Mouse (Mus musculus) MEL (cell line): Measurements from ENCODE around the gene Klf2. TPM values are rescaled to one million over a fixed set of nuclear protein-coding genes. Genes with fewer than 3 reads are reported as not detected.

Source experiments
- DNase-seq: peaks from one replicate; pipeline ENCODE4 v3.0.0; 2011; ENCODE audit warnings: low read depth, low spot score
- H3K27ac ChIP-seq: 2 replicates; pipeline ENCODE4 v1.5.1; 2012; ENCODE audit warnings: low read depth, mild to moderate bottlenecking, control low read depth, low read length, moderate library complexity; ENCODE audit not compliant: control insufficient read depth
- H3K27me3 ChIP-seq, 2 experiments: fragments of 150-350 bp in 1 of 2; sonication (generic) in 1 of 2; 2 replicates each; pipeline ENCODE4 v1.6.1; 2012; ENCODE audit warnings: low read length in 2 of 2, mild to moderate bottlenecking in 2 of 2, improper control_type of control experiment in 1 of 2, moderate library complexity in 1 of 2; ENCODE audit not compliant: insufficient read depth in 2 of 2, control insufficient read depth in 1 of 2
- H3K36me3 ChIP-seq, 2 experiments: 2 replicates each; pipeline ENCODE4 v1.6.1; 2012 to 2014; ENCODE audit warnings: low read length in 2 of 2, improper control_type of control experiment in 1 of 2, inconsistent platforms in 1 of 2, mild to moderate bottlenecking in 1 of 2; ENCODE audit not compliant: insufficient read depth in 2 of 2, control insufficient read depth in 1 of 2
- H3K4me1 ChIP-seq, 2 experiments: fragments of 150-350 bp in 1 of 2; sonication (generic) in 1 of 2; 2 replicates each; pipeline ENCODE4 v1.6.1; 2012; ENCODE audit warnings: low read length in 2 of 2, improper control_type of control experiment in 1 of 2, mild to moderate bottlenecking in 1 of 2; ENCODE audit not compliant: insufficient read depth in 2 of 2, control insufficient read depth in 1 of 2
- H3K4me3 ChIP-seq, 2 experiments: fragments of 150-350 bp in 1 of 2; sonication (generic) in 1 of 2; 2 replicates each; pipeline ENCODE4 v1.5.1; 2012; ENCODE audit warnings: low read depth in 2 of 2, low read length in 2 of 2, mild to moderate bottlenecking in 2 of 2, moderate library complexity in 2 of 2, control low read depth in 1 of 2, improper control_type of control experiment in 1 of 2; ENCODE audit not compliant: control insufficient read depth in 1 of 2, insufficient read depth in 1 of 2
- H3K79me2 ChIP-seq: 2 replicates; pipeline ENCODE4 v1.6.1; 2012; ENCODE audit warnings: mild to moderate bottlenecking, low read length, moderate library complexity; ENCODE audit not compliant: control insufficient read depth, poor library complexity, insufficient read depth
- H3K9ac ChIP-seq: 2 replicates; pipeline ENCODE4 v1.6.1; 2012; ENCODE audit warnings: low read depth, mild to moderate bottlenecking, control low read depth, low read length, moderate library complexity; ENCODE audit not compliant: control insufficient read depth, poor library complexity, severe bottlenecking
- H3K9me3 ChIP-seq: fragments of 150-350 bp; sonication (generic); replicated peaks from 2 replicates; pipeline ENCODE4 v1.6.1; 2012; ENCODE audit warnings: mild to moderate bottlenecking, low read length, improper control_type of control experiment, moderate library complexity; ENCODE audit not compliant: insufficient read depth
- BHLHE40 ChIP-seq: IDR thresholded peaks from 2 replicates; pipeline ENCODE4 v1.6.1; 2012; ENCODE audit warnings: low read depth, mild to moderate bottlenecking, inconsistent platforms, low read length, improper control_type of control experiment, borderline replicate concordance
- CTCF ChIP-seq, 3 experiments: IDR thresholded peaks in 2 of 3; conservative IDR thresholded peaks in 1 of 3; 2 replicates each; pipeline ENCODE4 v1.5.1; 2011 to 2012; ENCODE audit warnings: low read length in 3 of 3, low read depth in 2 of 3, mild to moderate bottlenecking in 2 of 3, improper control_type of control experiment in 1 of 3, inconsistent platforms in 1 of 3, mixed read lengths in 1 of 3, moderate library complexity in 1 of 3; ENCODE audit not compliant: control insufficient read depth in 1 of 3, insufficient read depth in 1 of 3, poor library complexity in 1 of 3, severe bottlenecking in 1 of 3
- GATA1 ChIP-seq: IDR thresholded peaks from 2 replicates; pipeline ENCODE4 v1.6.1; 2011; ENCODE audit warnings: low read depth, low read length, improper control_type of control experiment
- MAFK ChIP-seq: IDR thresholded peaks from 2 replicates; pipeline ENCODE4 v1.6.1; 2011; ENCODE audit warnings: low read depth, mild to moderate bottlenecking, low read length, improper control_type of control experiment, borderline replicate concordance
- MEF2A ChIP-seq: IDR thresholded peaks from 2 replicates; pipeline ENCODE4 v1.6.1; 2014; ENCODE audit warnings: low read depth, mild to moderate bottlenecking, inconsistent platforms, low read length, improper control_type of control experiment; ENCODE audit not compliant: poor library complexity, insufficient replicate concordance, severe bottlenecking; ENCODE audit errors: extremely low read depth
- MXI1 ChIP-seq: IDR thresholded peaks from 2 replicates; pipeline ENCODE4 v1.6.1; 2011; ENCODE audit warnings: mild to moderate bottlenecking, low read depth, low read length, improper control_type of control experiment
- MYB ChIP-seq: IDR thresholded peaks from 2 replicates; pipeline ENCODE4 v1.6.1; 2011; ENCODE audit warnings: mild to moderate bottlenecking, low read depth, low read length, improper control_type of control experiment
- MYC ChIP-seq: IDR thresholded peaks from 2 replicates; pipeline ENCODE4 v1.6.1; 2011; ENCODE audit warnings: low read depth, mild to moderate bottlenecking, low read length, improper control_type of control experiment, moderate library complexity
- NELFE ChIP-seq: IDR thresholded peaks from 2 replicates; pipeline ENCODE4 v1.6.1; 2011; ENCODE audit warnings: low read depth, low read length, improper control_type of control experiment
- NRF1 ChIP-seq: IDR thresholded peaks from 2 replicates; pipeline ENCODE4 v1.6.1; 2014; ENCODE audit warnings: low read depth, mild to moderate bottlenecking, inconsistent platforms, low read length, improper control_type of control experiment, moderate library complexity; ENCODE audit not compliant: poor library complexity, insufficient read depth, severe bottlenecking
- POLR2A ChIP-seq, 2 experiments: IDR thresholded peaks; 2 replicates each; pipeline ENCODE4 v1.6.1; 2011 to 2012; ENCODE audit warnings: low read length in 2 of 2, mild to moderate bottlenecking in 2 of 2, control low read depth in 1 of 2, improper control_type of control experiment in 1 of 2, low read depth in 1 of 2, moderate library complexity in 1 of 2; ENCODE audit not compliant: control insufficient read depth in 1 of 2, insufficient read depth in 1 of 2, poor library complexity in 1 of 2
- POLR2AphosphoS2 ChIP-seq: IDR thresholded peaks from 2 replicates; pipeline ENCODE4 v1.6.1; 2011; ENCODE audit warnings: low read length, improper control_type of control experiment
- POLR2AphosphoS5 ChIP-seq: IDR thresholded peaks from 2 replicates; pipeline ENCODE4 v1.6.1; 2012; ENCODE audit warnings: low read depth, borderline replicate concordance, mild to moderate bottlenecking, inconsistent platforms, low read length, moderate library complexity, mixed read lengths
- RCOR1 ChIP-seq: IDR thresholded peaks from 2 replicates; pipeline ENCODE4 v1.6.1; 2012; ENCODE audit warnings: low read depth, mild to moderate bottlenecking, inconsistent platforms, low read length, improper control_type of control experiment
- SIN3A ChIP-seq: IDR thresholded peaks from 2 replicates; pipeline ENCODE4 v1.6.1; 2012; ENCODE audit warnings: low read length, improper control_type of control experiment, inconsistent platforms
- SMC3 ChIP-seq: IDR thresholded peaks from 2 replicates; pipeline ENCODE4 v1.6.1; 2011; ENCODE audit warnings: low read depth, low read length, improper control_type of control experiment
- TAL1 ChIP-seq: IDR thresholded peaks from 2 replicates; pipeline ENCODE4 v1.6.1; 2012; ENCODE audit warnings: mild to moderate bottlenecking, inconsistent platforms, low read length, moderate library complexity, mixed read lengths
- TBP ChIP-seq: IDR thresholded peaks from 2 replicates; pipeline ENCODE4 v1.8.0; 2011; ENCODE audit warnings: low read depth, low read length, improper control_type of control experiment
- TCF12 ChIP-seq: IDR thresholded peaks from 2 replicates; pipeline ENCODE4 v1.6.1; 2014; ENCODE audit warnings: low read depth, mild to moderate bottlenecking, inconsistent platforms, low read length, improper control_type of control experiment, moderate library complexity
- UBTF ChIP-seq: IDR thresholded peaks from 2 replicates; pipeline ENCODE4 v1.6.1; 2012; ENCODE audit warnings: low read depth, mild to moderate bottlenecking, inconsistent platforms, low read length, improper control_type of control experiment, moderate library complexity, borderline replicate concordance; ENCODE audit not compliant: insufficient read depth
- USF2 ChIP-seq, 2 experiments: IDR thresholded peaks; 2 replicates each; pipeline ENCODE4 v1.6.1; 2011 to 2012; ENCODE audit warnings: improper control_type of control experiment in 2 of 2, low read length in 2 of 2, borderline replicate concordance in 1 of 2, inconsistent platforms in 1 of 2, low read depth in 1 of 2, mild to moderate bottlenecking in 1 of 2; ENCODE audit not compliant: insufficient read depth in 1 of 2
- ZKSCAN1 ChIP-seq: IDR thresholded peaks from 2 replicates; pipeline ENCODE4 v1.6.1; 2012; ENCODE audit warnings: low read depth, mild to moderate bottlenecking, inconsistent platforms, low read length, improper control_type of control experiment, moderate library complexity
- ZMIZ1 ChIP-seq: IDR thresholded peaks from 2 replicates; pipeline ENCODE4 v1.6.1; 2012; ENCODE audit warnings: low read depth, mild to moderate bottlenecking, inconsistent platforms, low read length, improper control_type of control experiment, moderate library complexity
- ZNF384 ChIP-seq: IDR thresholded peaks from 2 replicates; pipeline ENCODE4 v1.6.1; 2012; ENCODE audit warnings: low read depth, mild to moderate bottlenecking, inconsistent platforms, low read length, improper control_type of control experiment
- polyA plus RNA-seq, 2 experiments: library from polyadenylated mRNA; stranded (reverse) in 1 of 2; unstranded in 1 of 2; fragments of >175 nt in 1 of 2; fragments of >200 nt in 1 of 2; gene quantifications; 2 replicates each; pipeline versions ENCODE4 v1.2.1 to v1.2.4; 2012; ENCODE audit warnings: low replicate concordance in 2 of 2, low read depth in 1 of 2; ENCODE audit not compliant: insufficient read length in 2 of 2, insufficient read depth in 1 of 2, missing spikeins in 1 of 2
- total RNA-seq: library from RNA; depleted of rRNA; stranded (reverse); fragments of 300-350 nt; gene quantifications from 2 replicates; pipeline ENCODE4 v1.2.3, GENCODE M21; 2012

The Klf2 gene
- total and polyA plus RNA-seq, 3 experiments, result not detected

- TF ChIP-seq ZNF384, result no peak
- no peak for TF ChIP-seq SMC3
- no peak for TF ChIP-seq POLR2A (IDR thresholded peaks at IDR 0.05; ENCODE audit: control insufficient read depth in 1 of 2, insufficient read depth in 1 of 2, low read depth in 1 of 2, low read length in 2 of 2, poor library complexity in 1 of 2)
- no peak for TF ChIP-seq USF2 (IDR thresholded peaks at IDR 0.05; ENCODE audit: borderline replicate concordance in 1 of 2, insufficient read depth in 1 of 2, low read depth in 1 of 2, low read length in 2 of 2)
- no peak for TF ChIP-seq POLR2AphosphoS2
- no peak for TF ChIP-seq CTCF (IDR thresholded peaks at IDR 0.05 in 2 of 3, conservative IDR thresholded peaks at IDR 0.05 in 1 of 3; ENCODE audit: control insufficient read depth in 1 of 3, insufficient read depth in 1 of 3, low read depth in 2 of 3, low read length in 3 of 3, poor library complexity in 1 of 3, severe bottlenecking in 1 of 3)
- TF ChIP-seq MEF2A, result no peak
- TF ChIP-seq BHLHE40, result no peak
- no peaks in the 10 kb centered on the region for H3K79me2 ChIP-seq
These were observed 5.9 kb downstream of the Klf2 start for GRCm38 (mm10) chr8:72324708-72325107.

DNA sequence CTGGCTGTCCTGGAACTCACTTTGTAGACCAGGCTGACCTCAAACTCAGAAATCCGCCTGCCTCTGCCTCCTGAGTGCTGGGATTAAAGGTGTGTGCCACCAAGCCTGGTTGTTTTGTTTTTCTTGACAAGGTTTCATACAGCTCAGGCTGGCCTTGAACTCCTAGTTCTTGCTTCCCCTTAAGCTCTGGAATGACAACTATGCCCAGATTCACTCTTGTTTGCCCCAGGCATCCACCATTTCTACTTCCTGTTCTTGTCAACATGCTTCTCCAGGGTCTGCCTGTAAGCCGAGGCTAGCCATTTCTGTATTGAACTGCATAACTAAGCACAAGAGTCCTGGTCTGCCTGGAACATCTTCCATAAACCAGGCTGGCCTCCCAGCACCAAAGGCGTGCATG lies 10.3 kb downstream of the Klf2 start:
- Histone ChIP-seq H3K9ac (no peak overlapping the region), H3K27ac (no peak overlapping the region), H3K36me3 (no peaks in the 10 kb centered on the region), H3K79me2 (no peaks in the 10 kb centered on the region), H3K4me1 (no peaks in the 10 kb centered on the region), H3K4me3 (no peak overlapping the region), H3K9me3 (no peaks in the 10 kb centered on the region), H3K27me3 (no peaks in the 10 kb centered on the region)
- DNase-seq, result no peak
- TF ChIP-seq ZKSCAN1, result no peak
- TF ChIP-seq NELFE, result no peak
- no peak for TF ChIP-seq RCOR1
- no peak for TF ChIP-seq UBTF
- no peak for TF ChIP-seq MAFK
- no peak for TF ChIP-seq MYB
- no peak for TF ChIP-seq SIN3A
- TF ChIP-seq TCF12, result no peak
- TF ChIP-seq TAL1, result no peak
- no peak for TF ChIP-seq ZMIZ1
- no peak for TF ChIP-seq BHLHE40
- TF ChIP-seq SMC3, result no peak
- TF ChIP-seq GATA1, result no peak
- TF ChIP-seq POLR2AphosphoS5, result no peak
- no peak for TF ChIP-seq NRF1
- TF ChIP-seq MXI1, result no peak
- TF ChIP-seq MEF2A, result no peak
- no peak for TF ChIP-seq TBP
- TF ChIP-seq MYC, result no peak
- TF ChIP-seq POLR2AphosphoS2, result no peak

More at GRCm38 (mm10) chr8:72324708-72325107, 5.9 kb downstream of the Klf2 start:
- peaks cover 0 to 7% of the 10 kb centered on the region in 2 experiments; a peak in 1 of 4 replicates for H3K4me1 ChIP-seq
- DNase-seq, result no peak
- no peaks in the 10 kb centered on the region for H3K27me3 ChIP-seq
- H3K9ac ChIP-seq, result no peak overlapping the region
- no peaks in the 10 kb centered on the region for H3K9me3 ChIP-seq
- no peak overlapping the region for H3K27ac ChIP-seq
- H3K4me3 ChIP-seq, result no peak overlapping the region
- H3K36me3 ChIP-seq, result no peaks in the 10 kb centered on the region
